Mouse (Mus musculus) spleen, adult 2 months (tissue): ENCODE measurements around the gene Fyn.

Experiments used
- CTCF ChIP-seq: fragments of 200-500 bp; IDR thresholded peaks from 2 replicates; pipeline ENCODE4 v1.5.1; 2011; ENCODE audit warnings: mild to moderate bottlenecking, inconsistent platforms; ENCODE audit not compliant: insufficient read depth, insufficient read length, insufficient replicate concordance; ENCODE audit errors: extremely low read depth
- POLR2A ChIP-seq: fragments of 200-500 bp; IDR thresholded peaks from 2 replicates; pipeline ENCODE4 v1.6.1; 2011; ENCODE audit warnings: low read depth, low read length, inconsistent platforms

- no peak for TF ChIP-seq POLR2A
- TF ChIP-seq CTCF: no peak
These were observed 221.3 kb downstream of the Fyn start for GRCm38 (mm10) chr10:39589765-39590546.
